Mouse (Mus musculus) embryonic fibroblast, embryonic 13.5 days (primary cell): ENCODE results near the gene Pdcd7.

ENCODE experiments used
- CTCF ChIP-seq: IDR thresholded peaks from 2 replicates; pipeline ENCODE4 v1.5.1; 2011; ENCODE audit warnings: mild to moderate bottlenecking, control low read depth, low read length, moderate library complexity, borderline replicate concordance; ENCODE audit not compliant: insufficient read depth
- POLR2A ChIP-seq: IDR thresholded peaks from 2 replicates; pipeline ENCODE4 v1.6.1; 2011; ENCODE audit warnings: low read depth, mild to moderate bottlenecking, control low read depth, low read length, moderate library complexity

DNA sequence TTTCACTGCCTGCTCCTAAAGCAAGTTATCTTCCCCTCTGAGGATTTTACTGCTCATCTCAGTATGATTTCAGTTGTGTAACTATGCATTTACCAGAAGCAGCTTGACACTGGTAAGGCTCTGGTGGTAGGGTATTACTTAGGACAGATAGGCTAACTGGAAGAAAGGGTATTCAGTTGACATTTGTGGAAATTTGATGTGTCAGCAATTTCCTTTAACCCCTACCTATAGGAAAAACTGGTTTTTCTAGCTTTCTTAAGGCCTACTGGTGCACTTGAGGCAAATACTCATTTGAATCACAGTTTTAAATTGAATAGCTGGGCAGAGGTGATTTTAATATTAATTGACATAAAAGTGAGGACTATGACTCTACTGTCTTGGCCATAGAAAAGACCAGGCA is 19.9 kb upstream of the Pdcd7 start:
- no peak for TF ChIP-seq CTCF
- no peak for TF ChIP-seq POLR2A
